Mouse (Mus musculus): ENCODE results near the gene Batf2.

- TF ChIP-seq CTCF (conservative IDR thresholded peaks at IDR 0.05; ENCODE audit: insufficient read depth, insufficient read length, low read depth, low read length) (no peak), POLR2A (IDR thresholded peaks at IDR 0.05; ENCODE audit: low read depth, low read length) (no peak)
These were observed 41.8 kb downstream of the Batf2 start for GRCm38 (mm10) chr19:6182534-6182933.

All from kidney, adult 2 months (tissue).